Mouse (Mus musculus): ENCODE measurements at regions not wholly inside any gene's neighbourhood (a gene's known extent, or its start where the extent isn't known, plus 50 kb on each side); places are given as distances from the start of the nearest gene placed in this dataset.

DNA sequence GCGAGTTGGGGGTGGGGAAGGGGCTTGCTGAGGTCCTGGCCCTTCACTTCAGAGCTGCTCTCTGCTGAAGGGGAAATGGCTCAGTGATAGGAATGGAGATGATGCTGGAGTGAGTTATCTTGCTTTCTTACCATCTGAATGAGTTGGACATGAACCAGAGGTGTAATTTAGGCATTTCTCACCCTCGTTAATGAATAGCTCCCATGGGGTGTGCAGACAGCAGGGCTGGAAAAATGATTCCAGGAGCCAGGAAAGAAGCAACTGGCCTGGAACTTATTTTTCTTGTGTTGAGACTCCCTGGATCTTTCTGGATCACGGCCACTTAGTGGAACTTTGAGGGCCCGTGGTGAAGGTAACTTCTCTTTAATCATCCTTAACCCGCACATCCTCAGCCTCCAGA is 246.6 kb upstream of the Gm4791 start:
- Histone ChIP-seq H3K27me3 (replicated peaks; ENCODE audit: control insufficient read depth, insufficient read depth, low read length) (no peaks in the 10 kb centered on the region), H3K9me3 (ENCODE audit: control insufficient read depth, low read length) (no peaks in the 10 kb centered on the region), H3K4me3 (ENCODE audit: low read length) (no peak overlapping the region), H3K27ac (ENCODE audit: low read length) (no peak overlapping the region), H3K4me1 (ENCODE audit: control insufficient read depth, insufficient read depth, low read length) (no peaks in the 10 kb centered on the region), H3K9ac (ENCODE audit: low read depth, low read length) (no peak overlapping the region), H3K36me3 (ENCODE audit: control insufficient read depth, insufficient read depth, low read length) (no peaks in the 10 kb centered on the region), H3K4me2 (ENCODE audit: low read depth, low read length) (no peak overlapping the region)
- 53% methylated on average over 5 of the region's 5 CpGs for WGBS
- ATAC-seq, result no peak

DNA sequence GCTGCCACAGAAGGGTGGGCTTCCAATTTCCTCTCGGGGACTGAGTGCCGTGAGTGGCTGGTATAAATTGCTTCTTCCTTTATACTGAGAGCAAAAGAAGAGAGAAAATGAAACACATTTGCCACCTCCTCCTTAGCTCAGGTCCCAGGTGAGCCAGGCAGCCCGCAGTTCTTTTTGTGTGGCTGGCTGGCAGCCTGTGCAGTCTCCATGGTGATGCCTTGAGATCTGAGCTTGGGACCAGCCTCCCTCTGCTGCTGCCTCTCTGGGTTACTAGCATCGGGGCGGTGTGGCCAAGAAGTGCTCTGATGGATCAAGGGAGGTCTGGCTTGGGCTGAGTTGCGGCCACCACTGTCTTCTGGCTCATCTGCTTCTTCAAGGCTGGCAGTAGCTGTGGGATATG is 249.1 kb upstream of the Gm4791 start:
- Histone ChIP-seq H3K27ac (ENCODE audit: low read length) (no peak overlapping the region), H3K9me3 (ENCODE audit: control insufficient read depth, low read length) (no peaks in the 10 kb centered on the region), H3K4me1 (ENCODE audit: control insufficient read depth, insufficient read depth, low read length) (no peaks in the 10 kb centered on the region), H3K9ac (ENCODE audit: low read depth, low read length) (no peak overlapping the region), H3K4me3 (ENCODE audit: low read length) (no peak overlapping the region), H3K36me3 (ENCODE audit: control insufficient read depth, insufficient read depth, low read length) (no peaks in the 10 kb centered on the region), H3K27me3 (replicated peaks; ENCODE audit: control insufficient read depth, insufficient read depth, low read length) (no peaks in the 10 kb centered on the region), H3K4me2 (ENCODE audit: low read depth, low read length) (no peak overlapping the region)
- WGBS, result 71% methylated on average over 6 of the region's 6 CpGs
- ATAC-seq, result no peak

DNA sequence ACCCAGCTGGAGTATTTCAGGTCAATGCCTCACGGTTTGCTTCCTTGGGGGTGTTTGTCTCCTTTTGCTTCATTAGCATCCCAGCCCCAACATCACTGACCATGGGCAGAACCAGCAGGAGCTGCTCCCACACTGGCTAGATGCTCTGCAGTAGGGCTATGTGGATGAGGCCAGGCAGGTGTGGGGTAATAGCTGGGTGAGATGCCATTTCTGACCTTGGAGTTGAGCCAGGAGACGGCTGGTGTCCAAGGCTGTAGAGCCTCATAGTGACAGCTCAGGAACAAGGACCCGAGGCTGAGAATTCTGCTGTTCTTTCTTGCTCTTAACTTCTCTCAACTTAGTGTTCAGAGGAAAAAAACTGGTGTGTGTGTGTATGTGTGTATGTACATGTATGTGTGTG is 252.3 kb upstream of the Gm4791 start:
- no peak overlapping the region for H3K27ac ChIP-seq (ENCODE audit: low read length)
- ATAC-seq, result no peak
- H3K4me2 ChIP-seq (ENCODE audit: low read depth, low read length), result no peak overlapping the region
- WGBS, result 66% methylated on average over 3 of the region's 3 CpGs
- H3K4me1 ChIP-seq (ENCODE audit: control insufficient read depth, insufficient read depth, low read length), result no peaks in the 10 kb centered on the region
- H3K27me3 ChIP-seq (replicated peaks; ENCODE audit: control insufficient read depth, insufficient read depth, low read length), result no peaks in the 10 kb centered on the region
- H3K4me3 ChIP-seq (ENCODE audit: low read length), result no peak overlapping the region
- H3K9ac ChIP-seq (ENCODE audit: low read depth, low read length), result no peak overlapping the region
- no peaks in the 10 kb centered on the region for H3K9me3 ChIP-seq (ENCODE audit: control insufficient read depth, low read length)
- H3K36me3 ChIP-seq (ENCODE audit: control insufficient read depth, insufficient read depth, low read length), result no peaks in the 10 kb centered on the region

DNA sequence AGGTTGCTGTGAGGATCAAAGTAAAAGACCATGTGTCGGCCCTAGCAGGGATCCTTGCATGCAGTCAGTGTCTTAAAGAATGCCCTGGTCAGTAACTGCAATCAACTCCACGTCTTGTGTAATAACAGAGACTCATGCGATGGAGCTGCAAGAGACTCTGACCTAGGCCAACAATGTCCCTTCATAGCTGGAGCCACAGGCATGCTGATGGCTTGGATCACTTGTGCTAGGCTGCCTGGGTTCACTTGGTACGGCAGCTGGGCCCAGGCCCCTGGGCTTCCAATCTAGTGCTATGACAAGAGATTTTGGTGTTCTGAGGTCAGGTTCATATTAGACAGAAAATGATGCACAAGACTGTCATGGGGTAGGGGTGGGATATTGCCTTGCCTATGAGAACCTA is 258.0 kb upstream of the Gm4791 start:
- WGBS, result 71% methylated on average over 4 of the region's 4 CpGs
- Histone ChIP-seq H3K27me3 (replicated peaks; ENCODE audit: control insufficient read depth, insufficient read depth, low read length) (no peaks in the 10 kb centered on the region), H3K4me1 (ENCODE audit: control insufficient read depth, insufficient read depth, low read length) (peaks cover 5% of the 10 kb centered on the region; the same call in 1 of the 2 replicates), H3K9me3 (ENCODE audit: control insufficient read depth, low read length) (no peaks in the 10 kb centered on the region), H3K9ac (ENCODE audit: low read depth, low read length) (no peak overlapping the region), H3K27ac (ENCODE audit: low read length) (no peak overlapping the region), H3K4me3 (ENCODE audit: low read length) (no peak overlapping the region), H3K4me2 (ENCODE audit: low read depth, low read length) (no peak overlapping the region), H3K36me3 (ENCODE audit: control insufficient read depth, insufficient read depth, low read length) (no peaks in the 10 kb centered on the region)
- no peak for ATAC-seq

DNA sequence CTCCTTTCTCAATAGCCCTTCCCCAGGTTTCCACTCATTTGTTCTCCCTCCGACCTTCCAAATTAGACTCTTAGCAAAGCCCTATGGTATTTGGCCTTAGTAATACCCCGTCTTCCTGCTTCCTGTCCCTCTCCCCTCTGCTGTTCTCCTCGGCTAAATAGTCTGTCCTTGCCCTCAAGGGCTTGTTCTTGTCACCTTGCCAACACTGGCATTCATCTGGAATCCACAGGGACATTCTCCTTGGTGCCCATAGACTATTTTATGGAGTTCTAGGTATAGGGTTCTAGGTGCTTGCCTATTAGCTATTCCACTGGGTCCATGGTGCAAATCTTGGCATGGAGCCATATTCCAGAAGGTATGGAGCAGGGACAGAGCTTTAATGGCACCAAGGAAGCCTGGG is 259.2 kb upstream of the Gm4791 start:
- H3K4me1 ChIP-seq (ENCODE audit: control insufficient read depth, insufficient read depth, low read length), result peaks cover 5% of the 10 kb centered on the region; the same call in 1 of the 2 replicates
- ATAC-seq, result no peak
- WGBS, result 59% methylated on average over 3 of the region's 3 CpGs
- H3K4me3 ChIP-seq (ENCODE audit: low read length), result no peak overlapping the region
- H3K27ac ChIP-seq (ENCODE audit: low read length), result no peak overlapping the region
- no peaks in the 10 kb centered on the region for H3K9me3 ChIP-seq (ENCODE audit: control insufficient read depth, low read length)
- no peak overlapping the region for H3K4me2 ChIP-seq (ENCODE audit: low read depth, low read length)
- no peaks in the 10 kb centered on the region for H3K27me3 ChIP-seq (replicated peaks; ENCODE audit: control insufficient read depth, insufficient read depth, low read length)
- no peaks in the 10 kb centered on the region for H3K36me3 ChIP-seq (ENCODE audit: control insufficient read depth, insufficient read depth, low read length)
- no peak overlapping the region for H3K9ac ChIP-seq (ENCODE audit: low read depth, low read length)

DNA sequence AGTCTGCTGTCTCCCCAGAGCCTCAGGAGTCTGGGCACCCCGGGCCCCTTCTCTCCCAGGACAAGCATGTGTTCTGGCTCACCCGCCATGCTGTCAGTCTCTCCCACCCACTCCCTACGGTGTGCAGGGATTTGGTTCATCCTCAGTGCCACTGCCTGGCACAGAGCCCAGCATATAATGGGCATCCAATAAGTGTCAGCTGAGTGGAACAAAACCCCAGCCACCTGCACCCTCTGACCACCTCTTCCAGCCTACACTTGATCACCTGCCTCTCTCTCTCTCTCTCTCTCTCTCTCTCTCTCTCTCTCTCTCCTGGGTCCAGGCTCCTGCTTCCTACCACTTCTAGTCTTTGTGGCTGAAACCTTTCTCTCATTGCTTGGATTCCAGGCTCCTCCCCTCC is 259.9 kb upstream of the Gm4791 start:
- H3K9me3 ChIP-seq (ENCODE audit: control insufficient read depth, low read length), result no peaks in the 10 kb centered on the region
- H3K4me1 ChIP-seq (ENCODE audit: control insufficient read depth, insufficient read depth, low read length), result peaks cover 5% of the 10 kb centered on the region; the same call in 1 of the 2 replicates
- no peaks in the 10 kb centered on the region for H3K27me3 ChIP-seq (replicated peaks; ENCODE audit: control insufficient read depth, insufficient read depth, low read length)
- H3K27ac ChIP-seq (ENCODE audit: low read length), result no peak overlapping the region
- ATAC-seq, result no peak
- no peak overlapping the region for H3K9ac ChIP-seq (ENCODE audit: low read depth, low read length)
- WGBS, result 48% methylated on average over 3 of the region's 3 CpGs
- no peak overlapping the region for H3K4me2 ChIP-seq (ENCODE audit: low read depth, low read length)
- H3K36me3 ChIP-seq (ENCODE audit: control insufficient read depth, insufficient read depth, low read length), result no peaks in the 10 kb centered on the region
- no peak overlapping the region for H3K4me3 ChIP-seq (ENCODE audit: low read length)

DNA sequence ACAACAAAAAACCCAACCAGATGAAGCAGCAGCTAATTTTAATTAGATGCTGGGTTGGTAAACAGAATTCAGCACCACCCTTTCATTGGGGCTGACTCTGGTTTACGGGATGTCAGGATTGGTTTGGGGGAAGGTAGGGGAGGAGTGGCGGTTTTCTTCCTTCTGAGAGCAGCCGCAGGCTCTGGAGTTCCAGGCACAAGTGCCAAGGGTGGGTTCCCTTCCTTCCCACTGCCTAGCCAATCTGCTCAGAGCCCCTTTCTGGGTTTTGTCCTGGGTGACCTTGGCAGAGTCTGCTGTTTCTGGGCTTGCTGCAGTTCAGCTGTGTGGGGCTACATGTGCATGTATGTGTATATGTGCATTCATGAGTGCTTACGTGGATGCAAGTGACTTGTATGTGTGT is 260.5 kb upstream of the Gm4791 start:
- Histone ChIP-seq H3K9me3 (ENCODE audit: control insufficient read depth, low read length) (no peaks in the 10 kb centered on the region), H3K36me3 (ENCODE audit: control insufficient read depth, insufficient read depth, low read length) (no peaks in the 10 kb centered on the region), H3K4me3 (ENCODE audit: low read length) (no peak overlapping the region), H3K27me3 (replicated peaks; ENCODE audit: control insufficient read depth, insufficient read depth, low read length) (no peaks in the 10 kb centered on the region), H3K4me2 (ENCODE audit: low read depth, low read length) (no peak overlapping the region), H3K4me1 (ENCODE audit: control insufficient read depth, insufficient read depth, low read length) (peaks cover 5% of the 10 kb centered on the region; the same call in 1 of the 2 replicates), H3K27ac (ENCODE audit: low read length) (no peak overlapping the region), H3K9ac (ENCODE audit: low read depth, low read length) (no peak overlapping the region)
- no peak for ATAC-seq
- 57% methylated on average over 4 of the region's 4 CpGs for WGBS

DNA sequence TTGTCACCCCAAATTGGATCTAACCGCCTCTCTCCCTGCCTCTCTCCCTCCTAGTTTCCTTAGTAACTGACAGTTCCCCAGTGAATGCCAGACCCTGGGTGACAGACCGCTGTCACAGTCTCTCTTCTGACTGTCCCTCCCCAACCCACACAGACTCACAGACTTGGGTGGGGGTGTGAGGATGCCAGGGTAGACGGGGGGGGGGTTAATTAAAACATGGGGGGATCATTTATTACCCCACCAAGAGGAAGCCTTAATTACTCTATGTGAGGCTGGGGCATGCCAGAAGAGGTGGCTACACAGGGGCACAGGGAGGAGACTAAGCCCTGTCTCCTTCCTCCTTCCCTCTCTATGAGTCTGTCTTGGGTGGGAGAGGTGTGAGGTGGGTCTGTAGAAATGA is 261.1 kb upstream of the Gm4791 start:
- Histone ChIP-seq H3K4me3 (ENCODE audit: low read length) (no peak overlapping the region), H3K4me2 (ENCODE audit: low read depth, low read length) (no peak overlapping the region), H3K27ac (ENCODE audit: low read length) (no peak overlapping the region), H3K27me3 (replicated peaks; ENCODE audit: control insufficient read depth, insufficient read depth, low read length) (no peaks in the 10 kb centered on the region), H3K9me3 (ENCODE audit: control insufficient read depth, low read length) (no peaks in the 10 kb centered on the region), H3K36me3 (ENCODE audit: control insufficient read depth, insufficient read depth, low read length) (no peaks in the 10 kb centered on the region), H3K4me1 (ENCODE audit: control insufficient read depth, insufficient read depth, low read length) (peaks cover 5% of the 10 kb centered on the region; the same call in 1 of the 2 replicates), H3K9ac (ENCODE audit: low read depth, low read length) (no peak overlapping the region)
- 57% methylated on average over 3 of the region's 3 CpGs for WGBS
- no peak for ATAC-seq

DNA sequence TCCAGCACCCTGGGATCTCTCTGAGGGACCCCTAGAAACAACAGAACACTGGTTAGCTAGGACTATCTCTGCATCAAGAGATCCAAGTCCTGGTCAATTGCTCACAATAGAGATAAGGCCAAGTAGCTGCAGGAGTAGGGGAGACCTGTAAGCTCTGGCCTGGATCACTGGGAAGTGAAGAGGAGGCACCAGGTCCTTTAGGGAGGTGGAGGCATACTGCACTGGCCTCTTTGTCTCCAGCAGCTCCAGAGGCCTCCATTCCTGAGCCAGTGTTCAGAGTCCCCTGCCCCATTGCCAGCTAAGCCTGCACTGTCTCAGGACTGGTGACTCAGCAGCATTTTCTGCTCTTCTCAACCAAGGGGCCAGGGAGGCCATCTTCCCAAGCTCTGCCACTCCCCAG is 262.3 kb upstream of the Gm4791 start:
- H3K4me2 ChIP-seq (ENCODE audit: low read depth, low read length), result no peak overlapping the region
- no peaks in the 10 kb centered on the region for H3K27me3 ChIP-seq (replicated peaks; ENCODE audit: control insufficient read depth, insufficient read depth, low read length)
- ATAC-seq, result peak; percentile 77
- H3K9me3 ChIP-seq (ENCODE audit: control insufficient read depth, low read length), result no peaks in the 10 kb centered on the region
- H3K4me1 ChIP-seq (ENCODE audit: control insufficient read depth, insufficient read depth, low read length), result peaks cover 5% of the 10 kb centered on the region; the same call in 1 of the 2 replicates
- no peak overlapping the region for H3K27ac ChIP-seq (ENCODE audit: low read length)
- H3K9ac ChIP-seq (ENCODE audit: low read depth, low read length), result no peak overlapping the region
- H3K36me3 ChIP-seq (ENCODE audit: control insufficient read depth, insufficient read depth, low read length), result no peaks in the 10 kb centered on the region
- H3K4me3 ChIP-seq (ENCODE audit: low read length), result no peak overlapping the region

DNA sequence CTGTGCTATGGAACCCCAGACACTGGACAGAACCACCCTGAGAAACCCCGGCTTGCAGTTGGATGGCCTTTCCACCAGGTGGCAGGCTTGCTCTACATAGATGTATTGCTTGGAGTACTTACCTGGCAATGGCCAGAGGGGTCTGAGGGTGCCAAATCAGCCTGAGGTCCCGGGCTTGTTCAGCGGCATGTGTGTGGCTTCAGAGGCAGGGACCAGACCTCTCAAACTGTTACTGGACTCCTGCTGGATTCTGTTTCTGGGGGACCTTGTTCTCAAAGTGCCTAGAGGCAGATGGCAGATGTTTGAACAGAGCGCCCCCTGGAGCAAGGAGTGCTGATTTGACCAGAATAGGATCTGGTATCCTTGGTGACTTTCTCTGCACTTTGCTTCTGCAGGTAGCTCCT is 262.9 kb upstream of the Gm4791 start:
- Histone ChIP-seq H3K9ac (ENCODE audit: low read depth, low read length) (no peak overlapping the region), H3K36me3 (ENCODE audit: control insufficient read depth, insufficient read depth, low read length) (no peaks in the 10 kb centered on the region), H3K4me3 (ENCODE audit: low read length) (no peak overlapping the region), H3K27me3 (replicated peaks; ENCODE audit: control insufficient read depth, insufficient read depth, low read length) (no peaks in the 10 kb centered on the region), H3K9me3 (ENCODE audit: control insufficient read depth, low read length) (no peaks in the 10 kb centered on the region), H3K4me2 (ENCODE audit: low read depth, low read length) (no peak overlapping the region), H3K27ac (ENCODE audit: low read length) (no peak overlapping the region), H3K4me1 (ENCODE audit: control insufficient read depth, insufficient read depth, low read length) (peaks cover 5% of the 10 kb centered on the region; the same call in 1 of the 2 replicates)
- peak; percentile 70 for ATAC-seq
- 6% methylated on average over 4 of the region's 4 CpGs for WGBS

All from intestine, embryonic 16.5 days (tissue).